Mouse (Mus musculus) kidney, postnatal 36 days (tissue): Measurements from ENCODE around the gene Izumo1.
A peak's percentile ranks its signal among the peaks of the same experiment; 100 is the strongest.

Source experiments
- DNase-seq, 2 experiments: peaks; one replicate each; pipeline ENCODE4 v3.0.0; 2021 to 2022; ENCODE audit warnings: mixed read lengths in 2 of 2

Gene Izumo1

DNA sequence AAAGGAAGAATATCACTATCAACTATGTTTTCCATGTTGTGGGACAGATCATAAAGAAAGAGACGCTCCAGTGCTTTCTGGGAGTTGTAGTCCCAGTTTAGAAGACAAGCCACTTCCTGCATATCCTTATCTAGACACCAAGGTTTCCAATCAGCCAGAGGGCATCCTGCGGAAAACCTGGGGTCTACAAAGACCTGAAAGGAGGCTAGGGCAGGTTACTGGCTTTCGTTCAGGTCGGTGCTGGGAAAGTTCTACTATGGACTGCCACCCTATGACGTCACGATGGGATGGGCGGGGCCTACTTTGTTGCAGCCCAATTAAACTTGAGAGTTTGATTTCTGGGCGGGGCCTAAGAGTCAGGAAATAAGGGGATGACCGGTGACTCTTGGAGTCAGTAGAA is at the start of gene Izumo1:
TSS of gene Izumo1 (plus strand) at position 369 of the 400 bp plus-strand sequence.
- peak in 1 of 2 experiments; percentile 76 for DNase-seq

DNA sequence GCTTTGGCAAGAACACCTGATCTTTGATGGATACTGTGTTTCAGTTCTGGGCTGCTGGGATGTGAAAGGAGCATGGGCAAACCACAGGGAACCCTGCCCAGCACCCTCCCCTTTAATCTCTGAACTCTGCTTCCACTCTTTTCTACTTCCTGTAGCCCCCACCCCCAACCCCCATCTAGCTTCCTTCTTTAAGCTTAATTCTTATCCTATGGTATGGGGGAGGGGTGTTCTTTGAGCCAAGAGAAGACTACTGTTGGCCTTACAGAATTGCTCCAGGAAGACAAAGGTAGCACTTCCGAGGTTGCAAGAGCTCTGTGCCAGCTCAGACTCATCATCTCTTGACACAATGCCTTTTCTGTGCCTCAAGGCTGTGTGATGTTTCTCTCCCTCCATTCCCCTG is 49.6 kb upstream of the Izumo1 start:
- no peak for DNase-seq

DNA sequence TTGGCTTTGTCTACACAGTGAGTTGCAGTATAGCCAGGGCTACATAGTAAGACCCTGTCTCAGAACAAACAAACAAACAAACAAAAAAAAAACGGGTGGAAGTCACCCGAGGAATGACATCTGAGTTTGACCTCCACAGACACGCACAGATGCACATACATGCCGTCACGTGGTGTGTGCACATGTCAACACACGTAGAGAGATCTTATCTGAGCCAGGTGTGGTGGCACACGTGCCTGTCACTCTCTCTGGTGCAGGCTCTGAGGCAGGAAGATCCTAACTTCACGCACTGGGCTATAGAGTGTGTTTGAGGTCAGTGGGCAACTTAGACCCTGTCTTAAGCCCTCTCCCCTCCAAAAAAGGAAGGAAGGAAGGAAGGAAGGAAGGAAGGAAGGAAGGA is 47.7 kb upstream of the Izumo1 start:
- DNase-seq = peak; percentile 46 to 58

DNA sequence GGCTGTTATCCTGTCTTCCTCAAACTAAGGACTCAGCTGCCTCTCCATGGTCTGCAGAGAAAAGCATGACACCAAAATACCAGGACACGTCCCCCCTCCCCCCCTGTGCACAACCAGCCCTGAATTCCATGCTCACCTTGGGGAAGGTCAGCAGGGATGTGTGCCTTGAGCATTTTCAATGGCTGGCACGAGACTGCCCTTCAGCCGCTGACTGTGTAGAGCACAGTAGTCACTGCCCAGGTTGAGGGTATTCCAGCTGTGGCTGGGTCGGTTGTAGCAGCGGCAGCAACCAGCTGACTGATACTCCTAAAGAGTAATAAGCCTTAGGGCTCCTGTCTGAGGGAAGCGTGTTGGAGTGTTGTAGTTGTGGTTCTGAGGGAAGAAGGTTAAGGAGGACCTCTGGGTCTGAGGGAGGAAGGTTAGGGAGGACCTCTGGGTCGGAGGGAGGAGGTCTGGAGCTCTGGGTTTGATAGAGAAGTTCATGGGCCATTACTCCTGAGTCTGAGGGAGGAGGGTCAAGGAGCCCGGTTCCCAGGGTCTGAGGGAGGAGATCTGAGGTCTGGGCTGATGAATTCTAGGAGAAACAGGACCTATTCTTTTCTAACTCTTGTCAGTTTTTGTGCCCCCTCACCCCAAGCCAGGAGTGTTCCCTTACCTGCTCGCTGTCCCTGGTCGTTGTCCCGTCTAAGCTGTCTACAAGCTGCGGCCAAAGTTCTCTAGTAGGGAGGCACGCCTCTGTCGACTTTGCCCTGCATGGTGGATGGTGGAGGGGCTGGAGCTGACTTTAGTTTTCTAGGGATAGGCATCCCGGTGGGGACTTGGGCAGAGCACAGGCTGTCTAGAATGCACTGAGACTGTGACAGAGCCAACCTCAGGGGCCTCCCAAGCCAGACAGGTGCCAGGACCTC is 46.9 kb upstream of the Izumo1 start:
- DNase-seq = peak; percentile 83 to 87

DNA sequence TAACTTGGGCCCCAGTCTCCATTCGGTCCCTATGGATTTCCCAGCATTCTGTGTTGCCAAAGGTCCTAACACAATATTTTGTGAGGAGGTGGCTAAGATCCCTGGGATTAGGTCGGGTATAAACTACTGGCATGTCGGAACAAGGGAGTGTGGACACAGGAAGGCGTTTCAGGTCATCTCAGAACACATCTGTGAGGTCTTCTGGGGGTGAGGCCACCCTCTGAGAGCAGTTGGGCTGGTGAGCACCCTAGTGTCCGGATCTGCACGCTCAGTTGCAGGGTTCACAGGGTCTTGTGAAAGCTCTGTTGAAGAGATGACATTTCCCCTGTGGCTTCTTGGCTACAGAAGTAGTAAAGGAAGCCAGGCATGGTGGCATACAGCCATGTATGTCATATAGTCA is 35.7 kb upstream of the Izumo1 start:
- DNase-seq = no peak

DNA sequence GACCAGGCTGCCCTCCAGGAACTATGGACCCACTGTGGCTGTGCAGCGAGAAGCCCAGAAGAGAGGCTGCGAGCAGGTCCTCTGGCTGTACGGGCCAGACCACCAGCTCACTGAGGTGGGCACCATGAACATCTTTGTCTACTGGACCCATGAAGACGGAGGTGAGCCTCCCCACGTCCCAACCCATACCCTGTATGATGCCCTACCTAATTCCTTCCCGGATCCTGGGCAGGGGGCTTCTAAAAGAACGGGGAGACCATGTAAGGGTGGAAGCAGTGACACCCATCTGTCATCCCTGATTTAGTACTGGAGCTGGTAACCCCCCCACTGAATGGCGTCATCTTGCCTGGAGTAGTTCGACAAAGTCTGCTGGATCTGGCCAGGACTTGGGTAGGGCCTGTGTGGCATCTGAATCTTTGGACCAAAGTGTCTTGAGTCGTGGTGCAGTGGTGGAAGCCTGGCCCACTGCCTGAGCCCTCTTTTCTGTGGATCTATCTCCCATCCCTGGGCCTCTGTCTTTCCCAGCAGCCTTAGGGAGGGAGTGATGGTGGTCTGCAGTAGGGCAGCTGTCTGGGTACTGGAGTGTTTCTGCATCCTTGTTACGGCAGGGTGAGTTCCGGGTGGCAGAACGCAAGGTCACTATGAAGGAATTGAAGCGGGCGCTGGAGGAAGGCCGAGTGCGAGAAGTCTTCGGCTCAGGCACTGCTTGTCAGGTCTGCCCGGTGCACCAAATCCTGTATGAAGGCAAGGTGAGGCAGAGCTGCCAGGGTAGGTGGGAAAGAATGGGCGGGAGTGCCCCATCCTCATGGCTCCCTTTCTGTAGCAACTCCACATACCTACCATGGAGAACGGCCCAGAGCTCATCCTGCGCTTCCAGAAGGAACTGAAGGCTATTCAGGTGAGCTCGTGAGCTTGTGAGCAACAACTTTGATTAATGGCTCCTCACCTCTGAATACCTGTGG is 33.7 kb upstream of the Izumo1 start:
- DNase-seq = no peak

DNA sequence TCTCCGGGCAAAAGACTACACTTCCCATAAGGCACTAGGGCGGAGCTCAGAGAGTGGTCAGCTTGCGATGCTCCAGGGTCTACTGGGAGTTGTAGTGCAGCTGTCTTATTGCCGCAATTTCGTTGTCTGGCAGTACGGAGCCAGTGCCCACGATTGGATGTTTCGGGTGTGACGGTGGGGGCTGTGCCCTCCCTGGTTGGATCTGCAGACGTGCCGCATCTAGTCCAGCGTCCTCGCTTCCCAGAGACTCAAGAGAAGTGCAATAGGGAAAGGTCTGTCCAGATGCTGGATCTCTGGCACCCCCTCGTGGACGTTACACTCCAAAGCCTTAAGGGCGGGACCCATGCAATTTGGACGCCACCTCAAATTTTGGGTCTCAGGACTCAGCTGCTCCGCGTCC is 32.4 kb upstream of the Izumo1 start:
- peak; percentile 97 for DNase-seq

DNA sequence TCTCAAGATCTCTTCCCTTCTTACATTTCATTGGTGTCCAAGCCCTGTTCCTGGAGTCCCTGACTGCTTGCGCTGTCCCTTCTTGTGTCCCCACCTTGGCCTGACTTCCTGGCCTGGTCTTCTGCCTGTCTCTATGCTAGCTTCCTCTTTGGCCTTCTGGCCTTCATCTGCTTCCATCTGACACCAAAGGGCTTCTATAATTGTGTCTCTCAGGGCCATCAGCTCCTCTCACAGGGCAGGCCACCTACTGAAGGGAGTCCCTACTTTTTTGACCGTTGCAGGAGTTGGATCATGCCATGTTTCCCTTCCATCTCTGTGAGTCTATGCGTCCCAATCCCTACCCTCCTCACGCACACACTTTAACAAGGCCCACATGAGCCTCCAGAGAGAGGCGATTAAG is 31.7 kb upstream of the Izumo1 start:
- DNase-seq = no peak

DNA sequence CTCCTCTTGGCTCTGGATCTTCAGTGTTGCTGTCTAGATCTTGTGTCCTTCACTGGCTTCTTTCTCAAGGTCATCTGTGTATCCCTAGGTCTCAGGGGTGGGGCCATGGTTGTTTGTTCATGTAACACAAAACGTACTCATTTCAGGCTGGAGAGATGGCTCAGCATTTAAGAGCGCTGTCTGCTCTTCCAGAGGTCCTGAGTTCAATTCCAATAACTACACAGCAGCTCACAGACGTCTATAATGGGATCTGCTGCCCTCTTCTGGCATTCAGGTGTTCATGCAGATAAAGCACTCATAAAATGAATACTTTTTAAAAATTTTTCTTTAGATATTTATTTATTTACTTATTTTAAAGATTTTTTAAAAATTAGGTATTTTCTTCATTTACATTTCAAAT is 30.7 kb upstream of the Izumo1 start:
- DNase-seq = no peak

DNA sequence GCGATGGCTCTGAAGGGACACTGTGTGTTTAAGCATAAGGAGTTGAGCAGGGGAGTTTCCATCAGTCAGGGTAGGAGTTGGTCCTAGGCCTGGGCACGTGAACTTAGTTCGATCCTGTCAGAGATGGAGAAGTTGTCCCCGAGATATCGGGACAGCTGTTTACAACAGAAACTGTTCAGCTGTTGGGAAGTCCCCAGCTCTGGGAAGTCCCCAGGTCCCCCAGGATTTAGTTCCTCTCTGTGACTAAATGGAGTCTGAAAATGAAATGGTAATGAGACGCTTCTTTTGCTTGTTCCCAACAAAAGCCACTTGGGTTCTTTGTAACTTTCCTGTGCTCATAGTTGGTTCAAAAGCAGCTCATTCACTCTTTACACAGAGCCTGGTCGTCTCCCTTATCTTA is 29.7 kb upstream of the Izumo1 start:
- no peak for DNase-seq

DNA sequence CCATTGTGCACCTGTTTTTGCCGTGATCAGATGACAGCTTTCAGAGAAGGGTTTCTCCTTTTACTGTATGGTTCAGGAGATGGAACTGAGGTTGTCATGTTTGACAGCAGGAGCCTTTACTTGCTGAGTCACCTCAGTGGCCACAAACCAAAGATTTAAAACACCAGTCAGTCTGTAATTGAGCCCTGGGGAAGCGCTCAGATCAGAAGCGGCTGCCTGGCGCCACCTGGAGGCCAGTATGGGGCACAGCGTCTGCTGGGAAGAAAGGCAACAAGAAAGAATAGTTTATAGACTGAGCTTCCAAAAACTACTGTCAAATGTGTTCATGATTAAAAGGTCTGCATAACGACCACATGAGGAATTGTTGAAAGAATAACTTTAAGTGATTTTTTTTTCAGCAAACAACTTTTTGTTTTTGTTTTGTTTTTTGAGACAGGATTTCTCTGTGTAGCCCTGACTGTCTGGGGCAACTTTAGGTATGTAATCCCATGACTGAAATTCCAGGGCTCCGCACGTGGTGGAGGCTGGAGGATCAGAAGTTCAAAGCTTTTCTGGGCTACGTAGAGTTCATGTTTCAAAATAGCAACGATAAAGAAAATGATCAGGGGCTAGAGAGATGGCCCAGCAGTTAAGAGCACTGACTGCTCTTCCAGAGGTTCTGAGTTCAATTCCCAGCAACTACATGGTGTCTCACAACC is 28.3 kb upstream of the Izumo1 start:
- peak; percentile 73 to 86 for DNase-seq

DNA sequence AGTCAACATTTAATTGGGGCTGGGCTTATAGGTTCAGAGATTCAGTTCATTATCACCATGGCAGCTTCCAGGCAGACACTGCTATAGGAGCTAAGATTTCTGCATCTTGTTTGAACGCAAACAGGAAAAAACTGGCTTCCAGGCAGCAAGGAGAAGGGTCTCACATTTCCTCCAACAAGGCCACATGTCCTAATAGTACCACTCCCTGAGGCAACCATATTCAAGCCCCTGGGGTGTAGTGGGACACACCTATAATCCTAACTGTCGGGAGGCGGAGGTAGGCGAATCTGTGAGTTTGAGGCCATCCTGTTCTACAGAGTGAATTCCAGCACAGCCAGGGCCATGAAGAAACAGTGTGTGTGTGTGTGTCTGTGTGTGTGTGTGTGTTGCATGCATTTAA is 26.4 kb upstream of the Izumo1 start:
- no peak for DNase-seq

DNA sequence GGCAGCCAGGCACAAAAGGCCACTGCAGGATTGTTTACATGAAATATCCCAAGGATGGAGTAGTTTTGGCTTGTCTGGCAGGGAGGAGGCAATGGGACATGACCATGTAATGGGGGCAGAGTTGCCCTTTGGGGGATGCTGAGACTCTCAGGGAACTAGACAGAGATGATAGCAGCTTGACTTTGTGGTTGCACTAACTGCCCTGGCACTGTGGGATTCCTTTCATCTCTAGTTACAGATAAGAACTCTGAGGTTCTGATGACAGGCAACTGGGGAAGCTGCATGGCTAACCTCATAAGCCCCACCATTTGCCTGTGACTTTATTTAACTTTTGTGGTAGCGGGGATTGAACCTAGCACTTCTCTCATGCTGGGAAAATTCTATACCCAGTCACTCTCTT is 25.5 kb upstream of the Izumo1 start:
- DNase-seq = no peak

DNA sequence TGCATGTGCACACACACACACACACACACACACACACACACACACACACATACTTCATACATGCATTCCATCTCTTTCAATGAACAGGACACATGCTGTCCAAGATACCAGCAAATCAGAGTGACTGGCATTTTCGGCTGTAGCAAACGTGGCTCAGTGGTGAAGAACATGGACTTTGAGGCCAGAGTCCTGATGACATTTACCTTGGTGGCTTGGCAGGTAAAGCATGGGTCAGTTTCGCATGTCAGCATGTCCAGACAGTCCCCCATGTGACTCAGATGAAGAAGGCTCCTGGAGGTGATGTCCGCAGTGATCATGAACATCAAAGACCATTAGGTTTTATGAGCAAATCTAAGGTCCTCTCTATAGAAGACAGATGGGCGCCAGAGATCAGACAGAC is 24.6 kb upstream of the Izumo1 start:
- no peak for DNase-seq

DNA sequence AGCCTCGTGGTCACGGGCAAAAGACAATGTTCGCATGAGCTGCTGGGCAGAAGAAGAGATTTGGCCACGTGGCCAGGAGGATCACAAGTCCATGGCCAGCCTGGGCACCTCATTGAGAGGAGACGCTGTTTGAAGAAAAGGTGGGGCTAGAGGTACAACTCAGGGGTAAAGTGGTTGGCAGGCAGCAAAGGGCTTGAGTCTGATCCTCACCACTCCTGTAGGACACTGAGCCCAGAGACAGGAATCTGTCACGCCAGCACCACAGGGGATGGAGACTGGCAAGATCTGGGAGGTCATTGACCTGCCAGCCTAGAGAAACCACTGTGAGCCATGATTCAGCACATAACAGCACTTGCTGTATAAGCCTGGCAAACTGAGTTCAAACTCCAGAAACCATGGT is 24.1 kb upstream of the Izumo1 start:
- DNase-seq = peak; percentile 66 to 71

DNA sequence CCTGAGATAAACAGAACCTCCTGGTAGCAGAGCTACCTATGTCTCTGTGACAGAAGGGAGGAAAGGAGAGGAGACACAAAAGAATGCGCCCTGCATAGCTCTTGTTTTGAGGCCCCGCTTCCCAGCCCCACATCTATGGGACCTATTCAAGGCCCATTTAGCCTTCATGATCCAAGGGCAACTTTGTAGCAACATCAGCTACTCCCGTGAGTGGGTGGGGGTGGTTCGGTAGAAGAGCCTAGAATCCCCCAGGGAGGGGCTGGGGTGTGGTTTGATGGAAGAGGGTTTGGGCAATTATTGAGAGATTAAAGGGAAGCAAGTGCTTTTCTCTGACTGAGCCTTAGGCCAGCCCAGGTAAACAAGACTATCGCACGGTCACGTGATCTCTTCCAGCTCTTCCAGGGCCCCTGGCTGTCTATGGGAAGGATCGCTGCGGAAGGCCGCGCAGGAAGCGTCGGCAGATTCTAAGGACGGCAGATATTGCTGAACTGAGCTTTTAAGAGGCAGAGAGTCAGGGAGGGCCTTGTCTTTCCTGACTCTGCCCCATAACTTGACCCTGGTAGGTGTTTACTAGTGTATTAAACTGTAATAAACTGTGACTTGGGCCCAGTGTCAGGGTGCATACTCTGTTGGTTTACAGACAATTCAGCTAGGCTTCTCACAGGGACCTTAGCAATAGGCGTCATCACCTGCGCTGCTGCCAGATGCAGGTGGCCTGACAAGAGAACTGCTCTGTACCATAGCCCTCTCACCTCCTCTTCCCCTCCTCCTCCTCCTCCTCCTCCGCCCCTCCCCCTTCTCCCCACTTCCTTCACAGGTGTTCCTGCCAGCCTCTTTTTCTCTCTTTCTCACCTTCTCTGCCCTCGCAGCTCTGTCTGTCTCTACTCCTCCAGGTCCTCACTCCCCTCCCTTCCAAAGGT is 22.4 kb upstream of the Izumo1 start:
- no peak for DNase-seq

DNA sequence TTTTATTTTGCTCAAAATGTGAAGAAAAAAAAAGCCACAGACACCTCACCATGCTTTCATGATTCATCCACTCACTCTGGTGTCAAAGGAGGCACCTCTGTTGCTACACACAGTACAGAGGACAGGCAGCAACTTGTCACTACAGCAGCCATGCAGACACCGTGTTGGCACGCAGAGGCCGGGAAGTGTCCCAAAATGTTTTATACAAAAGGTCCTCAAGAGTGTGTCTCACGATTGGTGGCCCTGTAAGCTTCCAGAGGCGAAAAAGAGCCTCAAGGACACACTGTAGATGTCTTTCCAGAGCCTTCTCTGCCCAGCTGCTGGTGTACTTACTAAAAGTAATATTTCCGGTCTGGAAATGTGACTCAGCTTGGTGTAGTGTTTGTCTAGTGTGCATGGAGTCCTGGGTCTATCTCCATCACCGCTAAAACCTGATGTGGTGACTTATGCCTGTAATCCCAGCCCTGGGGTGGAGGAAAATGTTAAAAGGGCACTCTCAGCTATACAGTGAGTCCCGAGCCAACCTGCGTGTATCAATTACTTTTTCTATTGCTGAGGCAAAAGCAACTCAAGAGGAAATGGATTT is 15.8 kb upstream of the Izumo1 start:
- no peak for DNase-seq

DNA sequence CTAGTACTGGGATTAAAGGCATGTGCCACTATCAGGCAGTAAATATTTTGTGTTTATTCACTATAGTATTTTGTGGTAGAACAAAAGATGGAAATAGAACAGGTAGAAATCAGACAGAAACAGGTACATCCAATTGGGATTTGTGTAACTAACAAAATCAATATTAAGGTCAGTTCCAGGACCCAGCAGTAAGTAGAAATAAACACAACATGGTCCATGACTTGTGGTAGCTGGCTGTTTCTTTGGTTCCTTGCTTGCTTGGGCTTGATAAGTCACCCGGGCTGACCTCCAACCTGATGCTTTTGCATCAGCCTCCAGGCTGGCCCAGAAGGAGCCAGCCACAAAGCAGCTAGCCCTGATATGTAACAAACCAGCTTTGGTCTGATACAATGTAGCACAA is 12.1 kb upstream of the Izumo1 start:
- no peak for DNase-seq

DNA sequence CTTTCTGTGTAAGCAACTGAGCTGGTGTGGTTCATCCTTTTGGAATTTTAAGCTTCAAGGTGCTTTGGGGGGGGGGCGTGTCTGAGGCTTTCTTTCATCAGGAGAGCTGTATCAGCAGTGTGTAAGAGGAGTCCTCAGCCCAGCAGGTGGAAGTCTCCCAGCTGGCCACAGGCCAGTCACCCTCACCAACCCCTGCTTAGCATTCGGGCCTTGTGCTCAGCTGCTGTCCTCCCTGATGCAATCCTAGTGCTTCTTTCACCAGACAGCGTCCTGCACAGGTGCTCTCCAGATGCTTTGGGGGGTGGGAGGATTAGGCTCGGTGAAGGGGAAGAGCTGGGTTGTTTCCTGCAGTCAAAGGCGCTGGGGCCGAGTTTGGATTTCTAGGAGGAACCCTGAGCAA is 5.3 kb upstream of the Izumo1 start:
- peak in 1 of 2 experiments; percentile 66 for DNase-seq

DNA sequence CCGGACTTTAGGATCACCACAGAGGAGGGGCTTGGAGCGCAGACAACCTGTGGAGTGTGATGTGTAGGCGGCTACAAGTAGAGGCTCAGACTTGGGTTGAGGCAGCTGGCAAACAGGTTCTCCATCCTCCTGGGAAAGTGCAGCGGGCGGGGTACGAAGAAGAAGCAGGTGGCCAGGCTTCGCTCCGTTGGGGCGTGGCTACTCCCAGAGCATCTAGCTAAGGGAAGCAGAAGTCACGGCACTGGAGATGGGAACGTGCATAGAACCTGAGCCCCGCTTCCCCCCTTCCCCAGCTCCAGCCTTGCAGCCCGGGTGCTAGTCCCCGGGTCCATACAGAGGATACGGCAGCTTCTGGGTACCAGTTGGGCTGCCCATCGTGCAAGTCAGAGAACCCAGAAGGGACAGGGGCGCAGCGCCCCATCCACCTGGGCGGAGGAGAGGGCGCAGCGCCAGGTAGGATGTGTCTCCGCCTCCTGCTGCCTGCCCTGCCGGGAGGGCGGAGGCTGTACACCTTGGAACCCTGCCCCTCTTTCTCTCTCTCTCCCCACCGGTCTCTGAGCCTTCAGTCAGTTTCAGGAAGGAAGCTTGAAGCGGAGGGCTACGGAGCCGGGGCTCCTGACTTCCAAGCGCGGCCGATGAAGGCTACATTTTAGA is 4.4 kb upstream of the Izumo1 start, which contains the start of gene Fut1:
TSS of gene Fut1 (plus strand) at position 248 of the 654 bp plus-strand sequence.
- DNase-seq = peak in 1 of 2 experiments; percentile 61

DNA sequence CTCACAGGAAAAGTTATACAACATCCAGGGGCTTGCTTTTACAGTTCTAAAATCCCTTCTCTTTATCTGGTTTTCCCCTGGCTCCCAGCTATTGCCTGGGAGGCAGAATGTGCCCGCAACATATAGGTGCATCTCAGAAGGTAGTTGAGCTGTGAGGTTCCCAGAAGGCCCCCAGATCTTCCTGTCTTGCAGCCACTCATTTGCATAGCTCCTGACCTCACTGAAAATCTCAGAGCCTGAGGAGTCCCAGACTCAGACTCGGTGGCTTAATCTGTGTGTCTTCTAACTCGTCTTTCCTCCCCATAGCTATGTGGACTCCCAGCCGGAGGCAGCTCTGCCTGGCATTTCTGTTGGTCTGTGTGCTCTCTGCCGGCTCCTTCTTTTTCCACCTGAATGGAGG is 3.3 kb upstream of the Izumo1 start:
- DNase-seq = no peak
